Mouse (Mus musculus) small intestine, adult 2 months (tissue): Measurements from ENCODE around the gene Tead3.

Experiments
- CTCF ChIP-seq: fragments of 200-500 bp; IDR thresholded peaks from 2 replicates; pipeline ENCODE4 v1.5.1; 2012; ENCODE audit warnings: low read depth, mild to moderate bottlenecking, control low read depth, inconsistent platforms, low read length, moderate library complexity, mixed read lengths; ENCODE audit not compliant: insufficient replicate concordance, insufficient read length; ENCODE audit errors: extremely low read depth
- POLR2A ChIP-seq: fragments of 200-500 bp; IDR thresholded peaks from 2 replicates; pipeline ENCODE4 v1.6.1; 2012; ENCODE audit warnings: low read depth, mild to moderate bottlenecking, control low read depth, inconsistent platforms, low read length, moderate library complexity

DNA sequence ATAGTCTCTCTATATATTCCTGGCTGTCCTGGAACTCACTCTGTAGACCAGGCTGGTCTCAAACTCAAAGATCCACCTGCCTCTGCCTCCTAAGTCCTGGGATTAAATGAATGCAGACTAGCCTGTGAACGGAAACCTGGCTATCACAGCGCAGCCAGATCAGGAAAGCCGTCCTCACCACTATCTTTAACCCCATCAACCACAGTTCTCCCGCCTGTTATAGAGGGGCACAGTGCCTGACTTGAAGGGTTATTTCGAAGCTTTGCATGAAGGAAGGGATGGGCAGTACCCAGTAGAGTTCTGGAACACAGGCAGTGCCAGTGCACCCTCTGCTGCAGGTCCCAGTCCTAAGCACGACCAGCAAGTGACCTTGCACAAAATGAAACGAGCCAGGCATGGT, 59.3 kb downstream of the Tead3 start:
- TF ChIP-seq CTCF (no peak), POLR2A (no peak)
